Mouse (Mus musculus) layer of hippocampus, adult 18-20 months (tissue): ENCODE data around the gene Thoc2. TPM values are rescaled to one million over a fixed set of nuclear protein-coding genes. Genes with fewer than 3 reads are reported as not detected.
A peak's percentile ranks its signal among the peaks of the same experiment; 100 is the strongest.
"Not testable (repeated sequence)": the region's sequence is repeated elsewhere in the genome, so short reads cannot be mapped to it uniquely, and the experiment has no call there.

Experiments used
- DNase-seq, 2 experiments: peaks; one replicate each; pipeline ENCODE4 v3.0.0; 2022; ENCODE audit warnings: low spot score in 2 of 2
- long read RNA-seq: library from polyadenylated mRNA; stranded (forward); transcript quantifications from one replicate; pipeline ENCODE4 v2.0.0, GENCODE M21; 2021
- microRNA-seq, 2 experiments: library from miRNA; unstranded; fragments of <30 nt; microRNA quantifications; one replicate each; pipeline ENCODE4 v1.2.0; 2021
- total RNA-seq, 2 experiments: library from RNA; stranded (reverse); gene quantifications; 2 replicates each; pipeline ENCODE4 v1.2.3; 2021

The Thoc2 gene
- 10 to 100 TPM; 46.8 to 48.2 TPM for total RNA-seq
- long read RNA-seq, full-length matches to known transcripts, result 2 of 8 reads
- long read RNA-seq, partial matches to known transcripts, result 1 of 8 reads
- long read RNA-seq, other reads (novel, unspliced or antisense), result 5 of 8 reads

DNA sequence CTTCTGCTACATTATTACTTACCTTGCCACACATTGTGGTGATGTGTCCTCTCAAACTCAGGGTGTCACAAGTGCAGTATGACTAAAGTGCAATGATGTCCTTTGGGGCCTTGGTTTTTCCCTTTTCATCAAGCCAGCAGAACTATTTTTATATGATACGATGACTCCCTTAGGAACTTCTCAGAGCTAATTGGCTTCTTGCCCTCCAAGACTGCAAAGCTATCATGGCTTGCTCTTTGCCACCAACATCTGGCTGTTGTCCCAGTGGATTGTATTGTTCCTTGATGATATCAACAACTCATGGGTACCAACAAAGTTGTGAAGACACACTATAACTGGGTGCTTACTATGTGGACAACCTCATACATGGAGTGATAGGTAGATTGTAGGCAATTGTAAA lies at the start of gene Thoc2:
Gene Thoc2, minus strand, starts transcription at position 101 of the 400 bp plus-strand sequence.
- no peak for DNase-seq

- DNase-seq, result no peak
These were observed 49.6 kb upstream of the Thoc2 start for GRCm38 (mm10) chrX:41970096-41970495.

- DNase-seq, result no peak
These were observed 48.9 kb upstream of the Thoc2 start for GRCm38 (mm10) chrX:41969341-41969740.

DNA sequence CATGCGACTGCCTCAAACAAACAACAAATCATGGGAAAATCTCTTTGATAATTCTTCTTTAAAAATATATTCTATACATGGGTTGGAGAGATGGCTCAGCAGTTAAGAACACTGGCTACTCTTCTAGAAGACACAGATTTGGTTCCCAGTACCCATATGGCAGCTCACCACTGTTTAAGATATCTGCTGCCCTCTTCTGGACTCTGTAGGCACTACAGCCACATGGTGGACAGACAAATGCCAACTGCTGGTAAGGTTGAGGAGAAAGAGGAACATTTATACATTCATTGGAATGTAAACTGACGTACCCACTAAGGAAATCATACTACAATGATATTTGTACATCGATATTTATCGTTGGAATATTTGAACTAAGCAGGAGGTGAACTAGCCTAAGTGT lies 36.7 kb upstream of the Thoc2 start:
- DNase-seq, result no peak

- no peak for DNase-seq
These were observed 21.4 kb upstream of the Thoc2 start for GRCm38 (mm10) chrX:41941840-41942239.

DNA sequence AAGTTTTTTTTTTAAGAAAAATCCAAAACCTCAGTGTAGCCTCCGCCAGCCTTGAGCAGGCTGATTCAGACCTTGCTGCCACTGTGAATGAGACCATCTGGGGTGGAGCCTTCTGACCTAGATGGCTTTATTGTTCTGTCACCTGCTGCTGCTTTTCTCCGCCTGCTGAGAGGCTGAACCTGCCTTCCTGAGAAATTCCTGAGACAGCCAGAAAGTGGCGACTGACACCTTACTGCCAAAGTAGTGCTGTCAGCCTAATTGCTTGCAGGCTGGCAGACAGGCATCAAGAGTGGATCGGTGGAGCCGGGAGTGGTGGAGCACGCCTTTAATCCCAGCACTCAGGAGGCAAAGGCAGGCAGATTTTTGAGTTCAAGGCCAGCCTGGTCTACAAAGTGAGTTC lies 11.3 kb upstream of the Thoc2 start:
- not testable (repeated sequence) for DNase-seq

DNA sequence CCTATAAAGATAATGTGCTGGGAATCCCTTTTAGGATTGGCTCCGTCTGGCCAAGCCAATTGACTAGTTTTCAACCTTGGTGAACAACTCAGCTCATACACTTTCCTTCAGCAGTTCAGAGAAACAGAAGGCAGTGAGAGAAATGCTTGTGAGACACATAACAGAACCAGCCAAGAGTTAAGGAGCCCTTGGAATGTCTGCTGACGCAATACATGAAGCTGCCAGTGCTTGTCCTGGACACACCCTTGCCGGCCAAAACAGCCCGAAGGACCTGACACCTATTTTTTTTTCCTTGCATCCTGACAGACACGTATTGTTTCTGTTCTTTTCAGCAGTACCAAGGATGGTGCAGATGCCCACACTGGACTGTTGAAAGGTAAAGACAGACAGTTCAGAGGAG lies 4.2 kb upstream of the Thoc2 start:
- no peak for DNase-seq

- no peak for DNase-seq
These were observed 8.4 kb downstream of the Thoc2 start for GRCm38 (mm10) chrX:41912061-41912401.

- DNase-seq, result peak; percentile 81 to 91
These were observed 8.9 kb downstream of the Thoc2 start for GRCm38 (mm10) chrX:41911390-41912060.

DNA sequence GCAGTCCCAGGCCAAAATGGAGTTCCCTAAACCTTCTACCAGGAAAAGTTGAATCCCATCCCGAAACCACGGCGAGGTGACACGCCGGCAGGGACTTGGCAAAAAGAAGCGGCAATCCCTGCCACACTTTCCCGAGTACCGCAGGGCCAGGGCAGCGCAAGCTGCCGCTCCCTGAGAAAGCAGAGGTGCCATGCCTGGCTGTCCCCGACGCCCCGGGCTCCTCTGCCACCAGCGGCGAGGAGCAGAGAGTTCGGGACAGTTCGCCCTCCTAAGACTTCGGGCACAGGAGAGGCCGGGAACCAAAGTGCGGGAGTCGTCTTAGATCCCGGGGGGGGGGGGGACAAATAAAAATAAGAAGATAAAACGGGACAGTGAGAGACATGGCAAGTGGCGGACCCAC lies 9.5 kb downstream of the Thoc2 start:
- DNase-seq, result no peak

- no peak for DNase-seq
These were observed 10.0 kb downstream of the Thoc2 start for GRCm38 (mm10) chrX:41910471-41910870.

DNA sequence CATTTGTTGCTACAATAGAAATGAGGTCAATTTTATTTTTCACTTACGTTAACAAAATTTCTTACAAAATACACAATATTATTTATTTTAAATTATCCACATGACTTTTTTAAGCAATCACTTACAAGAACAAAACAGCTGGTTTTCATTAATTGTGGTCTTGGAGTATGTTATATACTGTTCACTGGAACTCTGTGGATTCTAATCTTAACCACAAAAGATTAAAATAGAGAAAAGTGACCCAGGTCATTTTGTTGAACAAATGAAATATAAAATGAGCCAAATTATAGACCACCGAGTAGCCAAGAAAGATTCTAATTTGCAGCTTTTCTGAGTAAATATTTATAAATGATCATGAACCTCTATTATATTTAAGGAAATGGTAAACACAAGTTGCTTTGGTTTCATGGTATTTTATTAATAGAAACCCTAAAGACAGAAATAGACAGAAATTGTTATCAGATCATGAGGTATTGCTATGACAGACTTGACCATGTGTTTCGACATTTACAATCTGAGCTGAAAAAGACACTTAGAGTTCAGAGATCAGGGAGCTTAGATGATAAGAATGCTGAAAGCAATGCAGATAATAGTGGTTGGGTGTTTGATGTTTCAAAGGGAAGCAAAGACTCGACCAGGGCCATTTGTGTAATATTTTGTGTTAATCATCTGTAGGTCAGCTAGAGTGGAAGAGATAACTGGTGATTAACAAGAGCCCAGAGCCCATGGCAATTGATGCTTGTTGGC lies 35.5 kb downstream of the Thoc2 start:
- DNase-seq, result no peak

DNA sequence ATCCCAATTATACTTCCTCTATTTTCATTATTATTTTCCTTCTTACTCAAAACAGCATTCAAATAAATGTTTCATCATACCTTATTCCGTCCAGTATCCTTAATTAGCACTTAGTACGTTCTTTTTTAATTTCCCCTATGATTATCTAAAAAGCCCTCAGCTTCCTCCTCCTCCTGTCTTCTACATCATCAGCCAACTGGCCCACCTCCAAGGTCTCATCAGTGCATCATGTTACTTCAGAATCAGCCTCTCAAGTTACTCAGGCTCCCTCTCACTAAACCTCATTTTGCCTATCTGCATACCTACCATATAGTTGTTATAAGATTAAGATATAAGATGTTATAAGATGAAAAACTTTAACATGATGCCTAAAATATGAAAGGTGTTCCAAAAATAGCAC lies 43.9 kb downstream of the Thoc2 start:
- no peak for DNase-seq

GRCm38 (mm10) chrX:41837823-41838222 lies 82.7 kb downstream of the Thoc2 start:
- no peak for DNase-seq

GRCm38 (mm10) chrX:41805592-41805991 lies 114.9 kb downstream of the Thoc2 start:
- no peak for DNase-seq

- no peak for DNase-seq
These were observed 127.2 kb downstream of the Thoc2 start for GRCm38 (mm10) chrX:41793303-41793702.

Small RNA genes within 50 kb of the gene (microRNA-seq; reads per million reads assigned to microRNA genes)
- gene Gm44490, result 0 reads per million in 2 experiments

Other genes starting within 250 kb of the Thoc2 start
- 10 to 100 TPM; 40.3 to 49.8 TPM for gene Xiap, start 139.0 kb upstream of the Thoc2 start, total RNA-seq
- gene Stag2, start 228.6 kb upstream of the Thoc2 start, total RNA-seq, result 10 to 100 TPM; 55.2 to 55.3 TPM